Mouse (Mus musculus): ENCODE results near the gene Zfp512. TPM values are rescaled to one million over a fixed set of nuclear protein-coding genes. Genes with fewer than 3 reads are reported as not detected.
"Not testable (repeated sequence)": the region's sequence is repeated elsewhere in the genome, so short reads cannot be mapped to it uniquely, and the experiment has no call there.

Zfp512 gene
- 10 to 100 TPM; 19.9 to 20.5 TPM for total RNA-seq (2021)
- long read RNA-seq, experiment 1, transcript Zfp512-201 (14 exons, 3,299 nt), result major isoform, 8 of 35 reads
- long read RNA-seq, experiment 1, partial matches to known transcripts, result 6 of 35 reads
- long read RNA-seq, experiment 1, other reads (novel, unspliced or antisense), result 20 of 35 reads
- long read RNA-seq, experiment 2, transcript Zfp512-201 (14 exons, 3,299 nt), result major isoform, 18 of 42 reads
- long read RNA-seq, experiment 2, partial matches to known transcripts, result 4 of 42 reads
- long read RNA-seq, experiment 2, other reads (novel, unspliced or antisense), result 17 of 42 reads

DNA sequence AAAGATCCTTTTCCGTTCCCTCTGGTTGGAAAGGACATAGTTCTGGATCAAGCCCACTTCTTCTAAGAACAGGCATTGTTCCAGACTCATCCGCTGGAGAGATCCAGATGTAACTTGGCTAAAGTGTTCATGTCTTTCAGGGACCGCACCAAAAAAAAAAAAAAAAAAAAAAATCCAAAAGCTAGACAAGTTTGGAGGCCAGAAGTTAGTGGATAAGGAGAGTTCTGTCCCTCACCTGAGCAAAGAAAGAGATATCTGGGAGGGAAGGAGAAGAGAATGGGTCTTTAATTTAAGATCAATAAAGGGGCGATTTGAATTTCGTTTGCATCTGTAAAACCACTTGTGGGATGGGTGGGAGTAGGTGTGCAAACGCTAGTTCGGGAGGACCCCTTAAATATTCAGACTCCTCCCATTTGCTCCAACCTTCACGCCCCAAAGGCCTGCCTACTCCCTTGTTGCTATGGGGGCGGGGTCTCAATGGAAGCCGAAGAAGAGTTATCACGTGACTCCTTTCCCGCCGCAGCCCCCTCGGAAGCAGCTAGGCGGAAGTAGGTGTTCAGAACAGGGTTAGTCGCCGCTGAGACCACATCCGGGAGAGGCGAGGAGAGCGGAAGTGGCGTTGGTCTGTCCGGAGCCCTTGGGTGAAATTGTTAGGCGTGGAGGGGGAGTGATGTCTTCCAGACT is at the start of gene Zfp512:
Gene Zfp512, plus strand, starts transcription at position 554 of the 684 bp plus-strand sequence.
- DNase-seq, result peak; percentile 88 to 92
- intact Hi-C loops (cut with DNase I), result loop anchor here (10.0 kb wide), 2 partner anchors 157 to 227 kb away; partner anchors contain the start of genes Fndc4, Gckr, Ift172 and Ppm1g

DNA sequence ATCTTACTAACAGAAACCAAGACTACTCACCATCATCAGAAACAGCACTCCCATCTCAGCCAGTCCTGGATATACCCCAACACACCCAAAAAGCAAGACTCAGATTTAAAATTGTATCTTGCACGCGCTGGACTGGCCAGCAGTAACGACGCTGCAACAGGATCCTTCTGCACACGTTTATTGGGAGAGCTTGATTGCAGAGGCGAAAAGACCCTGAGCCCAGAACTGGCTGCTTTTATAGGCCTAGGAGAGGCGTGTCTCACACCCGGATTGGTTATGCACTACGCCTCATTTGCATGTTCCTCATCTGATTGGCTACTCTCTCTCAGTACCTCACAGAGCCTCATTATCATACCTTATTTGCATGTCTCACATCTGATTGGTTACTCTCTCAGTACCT is 17.5 kb upstream of the Zfp512 start:
- DNase-seq; intact Hi-C loops (cut with DNase I): not testable (repeated sequence)

DNA sequence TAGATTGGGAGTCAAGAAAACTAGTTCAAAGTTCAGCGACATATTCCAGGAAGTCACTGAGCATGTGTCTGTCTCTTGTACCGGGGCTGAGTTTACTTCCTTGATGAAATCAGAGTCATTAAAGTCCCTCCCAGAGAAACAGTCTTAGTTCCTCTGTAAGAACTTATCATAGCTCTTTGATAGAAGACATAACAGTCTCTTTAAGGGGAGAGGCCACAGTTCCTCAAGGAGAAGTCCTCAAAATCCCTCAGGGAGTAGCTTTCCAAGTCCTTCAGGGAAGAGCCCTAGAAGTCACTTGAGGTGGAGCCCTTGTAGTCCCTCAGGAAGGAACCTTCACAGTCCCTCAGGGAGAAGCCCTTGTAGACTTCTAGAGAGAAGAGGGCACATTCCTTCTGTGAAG is 895 bp upstream of the Zfp512 start:
- intact Hi-C loops (cut with DNase I), result loop anchor here (10.0 kb wide), 2 partner anchors 157 to 227 kb away; partner anchors contain the start of genes Fndc4, Gckr, Ift172 and Ppm1g
- no peak for DNase-seq

DNA sequence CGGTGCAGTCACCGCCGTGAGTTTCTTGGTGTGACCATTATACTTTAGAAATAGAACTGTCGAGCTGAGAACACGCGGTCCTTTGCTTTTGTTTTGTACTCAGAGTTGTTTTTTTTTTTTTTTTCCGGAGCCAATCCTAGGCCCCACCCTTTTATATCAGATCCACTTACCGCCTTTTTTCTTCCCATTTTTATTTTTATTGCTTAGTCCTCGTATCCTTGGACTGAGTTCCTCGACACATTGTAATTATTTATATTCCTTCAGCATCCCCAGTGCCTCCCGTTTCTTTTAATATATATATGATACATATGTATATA is 289 bp downstream of the Zfp512 start:
- DNase-seq, result no peak
- intact Hi-C loops (cut with DNase I), result loop anchor here (10.0 kb wide), 2 partner anchors 158 to 228 kb away; partner anchors contain the start of genes Fndc4, Gckr, Ift172 and Ppm1g

DNA sequence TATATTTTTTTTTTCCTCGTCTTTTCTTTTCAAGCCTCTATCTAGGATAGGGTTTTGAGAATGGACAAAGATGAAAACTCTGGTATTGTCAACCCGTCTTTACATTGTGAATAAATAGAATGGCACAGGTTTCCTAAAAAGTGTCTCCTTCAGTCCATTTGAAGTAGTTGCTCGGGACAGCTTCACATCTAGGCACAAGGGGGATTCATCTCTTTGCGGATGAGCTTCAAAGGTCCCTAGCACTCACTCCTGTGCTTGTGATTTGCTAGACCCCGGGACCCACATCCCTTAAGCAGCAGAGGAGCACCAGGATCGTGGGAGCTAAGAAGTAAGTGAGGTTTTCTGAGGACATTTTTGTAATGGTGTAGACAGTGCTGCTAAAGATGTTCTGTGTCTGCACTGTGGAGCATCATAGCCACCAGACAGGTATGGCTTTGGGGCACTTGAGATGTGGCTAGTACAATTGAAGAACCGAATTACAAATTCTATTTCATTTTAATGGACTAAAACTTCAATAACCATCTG is 717 bp downstream of the Zfp512 start:
- intact Hi-C loops (cut with DNase I), result loop anchor here (10.0 kb wide), 2 partner anchors 158 to 228 kb away; partner anchors contain the start of genes Fndc4, Gckr, Ift172 and Ppm1g
- DNase-seq, result no peak

DNA sequence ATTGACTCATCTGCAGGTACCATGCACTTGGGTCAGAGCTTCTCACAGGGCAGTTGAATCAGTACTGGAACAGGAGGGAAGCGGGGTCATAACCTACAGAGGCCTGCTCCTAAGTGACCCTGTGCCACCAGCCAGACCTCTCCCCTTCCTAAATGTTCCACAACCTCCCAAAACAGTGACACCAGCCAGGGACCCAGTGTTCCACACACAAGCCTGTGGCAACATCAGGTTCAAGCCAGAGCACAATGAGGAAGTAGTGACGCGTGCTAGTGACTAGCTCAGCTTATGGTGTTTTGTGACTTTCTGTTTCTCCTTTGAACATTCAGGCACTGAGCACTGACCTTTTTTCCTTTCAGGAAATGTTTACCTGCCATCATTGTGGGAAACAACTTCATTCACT is 15.6 kb downstream of the Zfp512 start:
- no peak for DNase-seq
- intact Hi-C loops (cut with DNase I), result no loop called here

DNA sequence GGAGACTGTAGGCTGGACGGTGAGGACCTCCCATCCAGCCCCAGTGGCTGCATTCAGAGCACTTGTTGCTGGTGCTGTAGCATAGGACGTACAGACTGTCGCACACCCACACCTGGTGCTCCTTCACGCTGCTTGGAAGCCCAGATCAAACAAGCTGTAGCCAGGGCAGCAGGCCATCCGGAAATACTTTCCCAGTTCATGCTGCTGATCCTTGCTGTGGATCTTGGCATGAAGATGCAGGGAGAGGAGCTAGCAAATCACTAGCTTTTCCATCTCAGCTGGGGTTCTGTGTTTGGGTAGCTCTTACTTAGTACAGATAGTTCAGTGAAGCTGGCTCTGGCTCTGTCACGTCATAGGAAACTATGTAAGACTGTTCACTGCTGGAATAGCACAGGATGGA is 17.5 kb downstream of the Zfp512 start:
- DNase-seq, result no peak
- intact Hi-C loops (cut with DNase I), result loop anchor here (5.0 kb wide), 1 partner anchor 53 kb away; no protein-coding TSS in a partner anchor

DNA sequence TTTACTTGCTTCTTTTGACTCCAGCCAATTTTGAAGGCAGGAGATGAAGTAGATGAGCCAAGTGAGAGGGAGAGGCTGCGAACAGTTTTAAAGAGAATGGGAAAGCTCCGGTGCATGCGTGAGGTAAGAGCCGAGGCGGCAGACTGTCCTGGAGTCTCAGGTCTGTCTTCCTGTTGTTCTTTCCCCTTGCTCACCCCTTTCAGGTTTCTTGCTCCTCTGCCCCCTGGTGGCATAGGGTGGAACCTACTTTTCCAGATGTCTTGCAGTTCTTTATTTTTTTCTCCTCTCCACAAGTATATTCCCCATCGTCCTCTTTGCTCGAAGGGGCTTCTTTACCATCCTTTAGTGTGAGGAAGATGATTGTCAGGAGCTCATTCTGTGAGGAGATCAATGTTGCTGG is 18.1 kb downstream of the Zfp512 start:
- peak; percentile 54 to 68 for DNase-seq
- intact Hi-C loops (cut with DNase I), result loop anchor here (5.0 kb wide), 1 partner anchor 52 kb away; no protein-coding TSS in a partner anchor

DNA sequence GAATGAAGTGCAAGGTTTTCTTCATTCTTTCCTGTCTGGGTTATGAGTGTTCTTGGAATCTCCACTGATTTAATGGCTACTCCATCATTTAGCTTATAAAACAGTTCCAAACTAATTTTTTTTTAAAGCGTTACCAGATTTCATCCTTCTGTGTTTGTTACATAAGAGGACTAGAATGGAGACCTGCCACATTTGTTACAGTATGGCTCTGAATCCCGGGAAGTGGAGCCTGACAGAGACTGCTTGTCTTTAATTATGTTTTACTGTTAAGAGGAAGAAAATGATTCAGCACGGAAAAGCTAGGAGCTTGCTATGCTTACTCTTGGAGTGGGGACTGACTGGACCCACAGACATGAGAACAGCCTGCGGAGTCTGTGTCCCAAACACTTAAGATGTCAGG is 28.3 kb downstream of the Zfp512 start:
- intact Hi-C loops (cut with DNase I), result no loop called here
- DNase-seq, result no peak

DNA sequence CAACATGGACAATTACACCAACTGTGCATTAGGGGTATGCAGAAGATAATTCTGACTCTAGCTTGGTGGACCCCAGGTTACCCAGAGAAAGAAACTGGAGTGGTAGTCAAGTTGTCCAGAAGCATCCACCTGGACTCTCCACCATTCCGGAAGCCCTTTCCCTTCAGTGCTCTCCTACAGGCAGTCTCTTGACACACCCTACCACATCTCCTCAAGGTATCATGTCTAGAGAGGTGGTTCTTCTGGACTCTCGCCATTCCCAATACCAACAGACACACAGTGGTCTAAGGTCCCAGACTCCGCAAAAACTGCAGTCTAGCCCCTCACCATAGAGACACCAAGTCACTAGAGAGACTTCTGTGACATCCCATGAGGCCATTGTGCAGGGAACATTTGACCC is 33.2 kb downstream of the Zfp512 start, which contains the start of gene 4930548H24Rik:
Gene 4930548H24Rik, plus strand, starts transcription at position 301 of the 400 bp plus-strand sequence.
- intact Hi-C loops (cut with DNase I), result no loop called here
- DNase-seq, result no peak

DNA sequence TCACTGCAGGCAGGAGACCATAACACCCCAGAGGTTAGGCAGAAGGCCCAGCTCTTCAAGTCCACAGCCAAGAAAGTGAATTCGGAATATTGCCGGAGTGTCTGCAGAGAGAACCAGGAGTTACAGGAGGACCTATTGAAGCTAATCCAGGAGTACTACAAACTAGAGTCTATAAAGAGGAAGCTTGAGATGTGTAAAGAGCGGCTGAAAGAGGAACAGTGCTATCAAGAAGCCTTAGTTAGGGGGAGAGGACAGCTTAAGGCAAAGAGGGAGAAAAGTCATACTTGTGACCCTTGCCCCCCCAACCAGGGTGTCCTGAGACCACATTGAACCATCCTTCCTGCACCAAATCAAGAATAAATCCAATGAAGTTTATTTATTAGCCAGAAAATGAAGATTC is 35.7 kb downstream of the Zfp512 start:
- intact Hi-C loops (cut with DNase I), result no loop called here
- no peak for DNase-seq

DNA sequence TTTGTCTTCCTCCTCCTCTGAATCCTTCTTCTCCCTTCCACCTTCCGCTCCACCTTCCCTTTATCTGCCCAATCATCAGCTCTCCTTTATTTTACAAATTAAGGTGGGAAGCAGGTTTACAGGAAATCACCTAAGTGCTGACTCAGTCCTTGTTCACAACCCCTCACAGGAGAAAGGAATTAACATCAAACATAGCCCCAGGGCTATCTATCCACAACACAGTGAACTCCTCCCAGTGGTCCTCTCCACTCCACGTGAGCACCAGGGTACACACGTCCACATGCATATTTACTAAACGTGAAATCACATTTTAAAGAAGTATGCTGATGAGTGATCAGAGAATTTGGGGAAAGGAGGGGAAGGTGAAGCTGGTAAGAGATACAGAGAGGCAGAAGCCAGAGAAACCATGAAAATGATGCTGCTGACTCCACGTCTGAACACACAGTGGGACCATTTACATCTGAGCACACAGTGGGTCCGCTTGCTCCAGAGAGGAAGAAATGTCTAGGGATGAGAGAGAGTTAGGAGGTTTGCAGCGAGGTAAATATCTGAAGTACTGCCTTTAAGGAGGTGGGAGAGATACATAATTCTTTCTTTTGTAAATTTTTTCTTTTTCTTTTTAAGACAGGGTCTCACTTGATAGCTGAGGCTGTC is 37.0 kb downstream of the Zfp512 start:
- intact Hi-C loops (cut with DNase I), result no loop called here

DNA sequence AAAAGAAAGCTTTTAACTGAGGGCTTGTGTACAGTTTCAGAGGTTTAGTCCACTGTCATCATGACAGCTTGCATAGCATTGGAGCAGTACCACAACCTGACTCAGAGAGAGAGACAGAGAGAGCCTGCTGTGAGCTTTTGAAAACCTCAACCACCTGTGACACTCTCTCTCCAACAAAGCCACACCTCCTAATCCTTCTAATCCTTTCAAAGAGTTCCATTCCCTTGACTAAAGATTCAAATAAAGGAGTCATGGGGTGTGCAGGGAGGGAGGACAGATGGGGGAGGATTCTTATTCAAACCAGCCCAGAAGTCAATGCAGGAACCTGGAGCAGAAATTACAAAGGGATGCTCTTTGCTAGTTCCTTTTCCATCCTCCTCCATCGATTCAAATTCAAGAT is 39.8 kb downstream of the Zfp512 start:
- DNase-seq, result no peak
- intact Hi-C loops (cut with DNase I), result no loop called here

More for the DNA sequence above, 37.0 kb downstream of the Zfp512 start:
- DNase-seq, result no peak

DNA sequence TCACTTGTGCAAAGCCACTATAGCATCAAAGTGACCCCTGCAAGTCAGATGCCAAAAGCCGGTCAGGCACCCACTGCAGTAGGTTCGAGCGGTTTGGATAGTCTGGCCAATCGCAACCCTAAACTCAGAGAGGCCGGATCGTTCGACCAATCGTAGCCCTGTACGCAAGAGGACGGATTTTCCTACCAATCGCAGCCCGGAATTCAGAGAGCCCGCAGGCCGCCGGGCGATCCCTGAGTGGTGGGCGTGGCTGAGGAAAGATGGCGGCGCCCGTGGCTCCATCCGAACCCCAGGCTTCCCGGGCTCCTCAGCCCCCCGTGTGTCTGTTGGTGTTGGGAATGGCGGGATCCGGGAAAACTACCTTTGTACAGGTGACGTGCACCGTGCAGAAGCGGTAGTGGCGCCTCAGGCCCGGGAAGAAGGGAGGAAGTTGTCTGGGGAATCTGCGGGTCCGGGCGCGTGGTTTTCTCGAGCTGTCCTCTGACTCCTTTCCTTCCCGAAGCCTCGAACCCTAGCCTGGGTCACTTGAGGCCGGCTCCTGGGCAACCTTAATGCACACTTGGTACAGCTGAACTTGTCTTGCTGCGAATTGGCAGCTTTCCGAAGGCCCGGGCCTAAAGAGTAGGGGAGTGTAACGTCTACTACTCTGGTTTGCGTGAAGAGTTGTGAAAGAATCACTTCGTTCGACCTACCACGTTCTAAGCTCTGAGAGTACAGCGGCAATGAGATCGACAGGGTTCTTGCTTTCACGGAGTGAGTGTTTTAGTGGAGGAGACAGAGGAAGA is 42.5 kb downstream of the Zfp512 start, which contains the start of gene Gpn1:
Gene Gpn1, plus strand, starts transcription at position 229 of the 785 bp plus-strand sequence.
- DNase-seq, result peak; percentile 86 to 91
- intact Hi-C loops (cut with DNase I), result no loop called here

DNA sequence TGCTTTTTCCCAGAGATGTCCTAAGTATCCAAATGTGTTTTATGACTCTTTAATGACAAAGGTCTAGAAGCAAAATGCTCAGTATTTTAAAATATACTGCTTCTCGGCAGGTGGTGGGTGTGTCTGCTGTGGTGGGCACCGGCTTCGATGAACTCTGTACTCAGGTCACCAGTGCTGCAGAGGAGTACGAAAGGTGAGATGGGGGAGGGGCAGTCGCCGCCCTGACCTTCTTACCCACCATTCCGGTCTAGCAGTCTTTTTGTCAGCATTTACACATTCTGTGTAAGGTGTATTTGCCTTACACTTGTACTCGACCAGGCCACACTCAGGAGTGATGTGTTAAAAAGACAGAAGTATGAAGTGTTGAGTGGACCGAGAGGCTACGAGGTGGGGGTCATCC is 52.6 kb downstream of the Zfp512 start:
- intact Hi-C loops (cut with DNase I), result no loop called here

DNA sequence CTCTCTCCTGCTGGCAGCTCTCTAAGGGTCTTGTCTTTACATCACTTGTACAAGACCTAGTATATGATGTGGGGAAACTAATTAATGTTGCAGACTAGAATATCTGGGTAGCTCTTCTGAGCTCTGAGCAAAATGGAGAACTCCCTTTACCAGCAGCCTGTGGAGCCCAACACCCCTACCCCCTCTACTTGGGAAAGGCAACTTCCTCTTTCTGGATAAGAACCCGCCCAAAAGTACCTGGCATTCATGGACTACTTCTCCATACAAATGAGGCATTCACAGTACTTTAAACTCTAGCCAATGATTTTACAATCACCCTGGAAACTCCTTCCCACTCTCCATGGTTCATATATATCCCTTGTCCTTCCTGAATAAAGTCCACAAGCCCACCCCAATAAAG is 60.2 kb downstream of the Zfp512 start:
- no peak for DNase-seq
- intact Hi-C loops (cut with DNase I), result no loop called here

More for the DNA sequence above, 52.6 kb downstream of the Zfp512 start:
- DNase-seq, result no peak

DNA sequence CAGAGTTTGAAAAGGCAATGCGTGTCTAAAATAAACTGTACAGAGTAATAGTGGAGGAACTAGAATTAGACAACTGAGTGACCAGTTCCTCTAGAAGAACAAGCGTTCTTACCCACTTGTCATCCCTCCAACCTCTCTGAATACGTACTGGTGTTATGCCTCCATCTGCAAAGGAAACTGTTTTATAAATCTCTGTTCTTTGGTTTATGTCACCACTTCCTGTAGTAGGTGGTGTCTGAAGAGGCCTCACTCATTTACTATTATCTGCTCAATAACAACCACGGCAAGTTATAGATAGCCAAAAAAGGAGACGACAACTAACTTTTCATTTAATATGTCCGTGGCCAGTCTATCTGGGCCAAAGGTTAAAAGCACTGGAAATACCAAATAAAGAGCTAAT is 68.3 kb downstream of the Zfp512 start:
- intact Hi-C loops (cut with DNase I), result loop anchor here (5.0 kb wide), 1 partner anchor 48 kb away; no protein-coding TSS in a partner anchor
- no peak for DNase-seq

DNA sequence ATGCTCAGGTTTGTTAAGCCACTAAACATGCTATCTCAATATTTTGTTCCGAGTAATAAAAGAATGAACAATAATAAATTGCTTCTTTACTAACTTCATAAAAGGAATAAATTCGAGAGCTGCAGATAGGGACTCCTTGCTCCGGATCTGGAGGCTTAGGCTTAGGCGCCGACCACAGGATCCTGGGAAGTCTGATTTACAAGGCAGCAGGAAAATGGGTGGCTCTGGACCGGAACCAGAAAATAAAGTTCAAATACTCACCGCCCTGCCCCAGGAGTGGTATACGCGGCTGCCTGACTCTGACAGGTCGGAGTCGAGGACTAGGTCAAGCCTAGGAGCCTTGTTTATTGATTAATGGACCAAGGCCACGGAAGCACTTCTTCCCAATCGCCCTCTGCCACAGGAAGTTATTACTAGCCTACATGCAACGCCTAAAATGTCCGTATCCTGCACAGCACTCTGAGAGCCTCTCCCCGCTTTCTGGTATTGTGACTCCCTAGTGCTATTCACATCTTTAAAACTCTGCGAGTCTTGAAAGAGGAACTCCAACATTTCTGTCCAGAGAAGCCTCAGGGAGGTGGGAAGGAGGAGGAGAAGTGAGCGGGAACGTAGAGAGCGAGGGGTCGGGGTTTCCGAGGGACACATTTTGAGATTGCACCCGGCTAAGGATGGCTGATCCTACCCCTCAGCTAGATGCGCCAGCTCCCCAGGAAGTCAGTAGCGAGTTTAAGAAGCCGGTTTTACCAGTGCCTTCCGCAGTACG is 74.3 kb downstream of the Zfp512 start, which contains the start of gene Slc4a1ap:
Gene Slc4a1ap, plus strand, starts transcription at position 642 of the 763 bp plus-strand sequence.
- intact Hi-C loops (cut with DNase I), result no loop called here
- DNase-seq, result peak; percentile 79 to 87

DNA sequence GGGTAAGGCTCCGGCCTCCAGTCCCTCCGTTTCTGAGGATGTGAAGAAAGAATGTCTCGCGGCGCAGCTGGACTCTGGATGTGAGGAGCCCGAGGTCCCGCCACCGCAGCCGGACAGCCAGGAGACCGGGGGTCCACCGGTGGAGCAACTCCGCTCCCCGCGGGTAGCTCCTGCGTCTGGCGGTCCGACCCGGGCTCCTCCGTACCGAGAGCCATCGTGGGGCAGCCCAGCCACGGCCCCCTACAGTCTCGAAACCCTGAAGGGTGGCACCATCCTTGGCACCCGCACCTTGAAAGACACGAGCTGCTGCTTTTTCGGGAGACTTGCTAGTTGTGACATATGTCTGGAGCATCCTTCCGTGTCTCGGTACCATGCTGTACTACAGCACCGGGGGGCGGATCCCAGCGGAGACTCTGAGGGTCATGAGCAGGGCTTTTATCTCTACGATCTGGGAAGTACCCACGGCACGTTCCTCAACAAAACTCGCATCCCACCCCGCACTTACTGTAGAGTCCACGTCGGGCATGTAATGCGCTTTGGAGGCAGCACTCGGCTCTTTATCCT is 75.0 kb downstream of the Zfp512 start:
- DNase-seq, result no peak
- intact Hi-C loops (cut with DNase I), result no loop called here
